In the genomic region with DNA sequence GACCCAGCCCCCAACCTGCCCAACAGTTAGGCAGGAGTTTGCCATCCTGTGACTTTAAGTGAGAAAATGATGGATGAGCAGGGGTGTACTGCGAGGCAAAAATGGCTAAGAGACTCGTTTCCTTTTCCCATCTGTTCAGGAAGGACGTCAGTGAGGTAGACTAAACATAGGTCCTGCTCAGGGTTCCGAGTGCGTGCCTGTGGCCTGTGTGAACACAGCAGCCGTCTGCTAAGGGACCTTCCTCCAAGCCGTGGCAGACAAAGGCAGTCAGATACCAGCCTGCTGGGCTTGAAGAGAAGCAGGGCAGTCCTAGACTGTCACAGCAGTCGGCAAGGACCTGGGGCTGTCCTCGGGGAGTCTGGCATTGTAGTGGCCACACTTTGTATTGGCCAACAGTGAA, we compare ENCODE assay signal across 17 mouse cellular contexts. TPM values are rescaled to one million over a fixed set of nuclear protein-coding genes. Genes with fewer than 3 reads are reported as not detected.
DNase-seq lines count a peak whose midpoint lies in the region; ATAC-seq and TF ChIP-seq lines count a peak whose summit lies in the region.
"Had no signal": no experiment of that assay in that cellular context is flagged by ENCODE, and none has a peak within 500 bp of the region (broad histone marks: within the 10 kb centered on the region; RNA-seq: fewer than 3 reads in every experiment).

No protein-coding gene starts in this region.

- intact Hi-C loops in heart, postnatal 10 days (cut with DNase I), result no loop called here

- peak overlapping the region; percentile 50 for H3K4me2 ChIP-seq in heart, embryonic 13.5 days
- peak overlapping the region; percentile 47 for H3K4me2 ChIP-seq in lung, embryonic 14.5 days
- H3K4me2 ChIP-seq in embryonic facial prominence, embryonic 14.5 days (ENCODE audit: low read depth, low read length), result no peak overlapping the region
- no peak overlapping the region for H3K4me2 ChIP-seq in kidney, embryonic 15.5 days
- H3K4me2 ChIP-seq in forebrain, embryonic 16.5 days (ENCODE audit: low read length), result no peak overlapping the region
- H3K4me2 ChIP-seq: liver, embryonic 11.5 days; midbrain, embryonic 13.5 days had no signal

- no peak for TF ChIP-seq CTCF in lung, embryonic 14.5 days (IDR thresholded peaks at IDR 0.05; ENCODE audit: low read depth)

- no peaks in the 10 kb centered on the region for H3K9me3 ChIP-seq in heart, embryonic 13.5 days
- H3K9me3 ChIP-seq in lung, embryonic 14.5 days (ENCODE audit: low read depth, low read length), result no peaks in the 10 kb centered on the region
- no peaks in the 10 kb centered on the region for H3K9me3 ChIP-seq in embryonic facial prominence, embryonic 14.5 days (ENCODE audit: control insufficient read depth, low read length)
- no peaks in the 10 kb centered on the region for H3K9me3 ChIP-seq in limb, embryonic 10.5 days (replicated peaks)
- no peaks in the 10 kb centered on the region for H3K9me3 ChIP-seq in kidney, embryonic 15.5 days (replicated peaks)
- no peaks in the 10 kb centered on the region for H3K9me3 ChIP-seq in forebrain, embryonic 16.5 days (ENCODE audit: control insufficient read depth, low read length)
- H3K9me3 ChIP-seq: midbrain, embryonic 13.5 days had no signal

- ATAC-seq in heart, embryonic 13.5 days (ENCODE audit: extremely low read depth, insufficient number of reproducible peaks, low FRiP score, low TSS enrichment), result no peak
- ATAC-seq in lung, embryonic 14.5 days (ENCODE audit: insufficient read depth), result peak; percentile 49; the same call in 1 of the 2 replicates
- ATAC-seq in embryonic facial prominence, embryonic 14.5 days (ENCODE audit: low read depth), result no peak
- no peak for ATAC-seq in kidney, embryonic 15.5 days (replicated peaks; ENCODE audit: low FRiP score)
- ATAC-seq in forebrain, embryonic 16.5 days, result no peak
- ATAC-seq: midbrain, embryonic 13.5 days had no signal

- peaks cover 82% of the 10 kb centered on the region for H3K27me3 ChIP-seq in heart, embryonic 13.5 days (replicated peaks)
- peaks cover 71% of the 10 kb centered on the region for H3K27me3 ChIP-seq in lung, embryonic 14.5 days (ENCODE audit: insufficient read depth, low read length)
- H3K27me3 ChIP-seq in embryonic facial prominence, embryonic 14.5 days (replicated peaks; ENCODE audit: control insufficient read depth, insufficient read depth, low read length), result peaks cover 54% of the 10 kb centered on the region
- H3K27me3 ChIP-seq in limb, embryonic 10.5 days (ENCODE audit: low read depth, poor library complexity, severe bottlenecking), result peaks cover 96% of the 10 kb centered on the region
- peaks cover 58% of the 10 kb centered on the region for H3K27me3 ChIP-seq in kidney, embryonic 15.5 days
- peaks cover 45% of the 10 kb centered on the region for H3K27me3 ChIP-seq in forebrain, embryonic 16.5 days (replicated peaks; ENCODE audit: control insufficient read depth, insufficient read depth, low read length)

- H3K4me1 ChIP-seq in heart, embryonic 13.5 days, result peaks cover 31% of the 10 kb centered on the region
- no peaks in the 10 kb centered on the region; the same call in 1 of the 2 replicates for H3K4me1 ChIP-seq in lung, embryonic 14.5 days (ENCODE audit: insufficient read depth)
- H3K4me1 ChIP-seq in embryonic facial prominence, embryonic 14.5 days (ENCODE audit: control insufficient read depth, insufficient read depth, low read length), result 0 out of 2 replicates have a peak, but pooled peaks cover 8% of the 10 kb centered on the region
- H3K4me1 ChIP-seq in limb, embryonic 10.5 days, result peaks cover 52% of the 10 kb centered on the region
- H3K4me1 ChIP-seq in kidney, embryonic 15.5 days, result peaks cover 37% of the 10 kb centered on the region
- peaks cover 14% of the 10 kb centered on the region for H3K4me1 ChIP-seq in forebrain, embryonic 16.5 days (replicated peaks; ENCODE audit: control insufficient read depth, insufficient read depth, low read length)

- no peaks in the 10 kb centered on the region for H3K36me3 ChIP-seq in heart, embryonic 13.5 days
- H3K36me3 ChIP-seq in lung, embryonic 14.5 days (ENCODE audit: insufficient read depth), result no peaks in the 10 kb centered on the region
- no peaks in the 10 kb centered on the region for H3K36me3 ChIP-seq in embryonic facial prominence, embryonic 14.5 days (ENCODE audit: control insufficient read depth, insufficient read depth, low read length)
- H3K36me3 ChIP-seq in limb, embryonic 10.5 days, result no peaks in the 10 kb centered on the region
- H3K36me3 ChIP-seq in kidney, embryonic 15.5 days, result no peaks in the 10 kb centered on the region
- H3K36me3 ChIP-seq in forebrain, embryonic 16.5 days (ENCODE audit: control insufficient read depth, insufficient read depth), result no peaks in the 10 kb centered on the region
- H3K36me3 ChIP-seq: midbrain, embryonic 13.5 days had no signal

- no peak overlapping the region for H3K27ac ChIP-seq in heart, embryonic 13.5 days (replicated peaks)
- H3K27ac ChIP-seq in lung, embryonic 14.5 days (ENCODE audit: low read depth), result no peak overlapping the region
- no peak overlapping the region for H3K27ac ChIP-seq in embryonic facial prominence, embryonic 14.5 days (replicated peaks; ENCODE audit: low read depth, low read length)
- H3K27ac ChIP-seq in limb, embryonic 10.5 days, result 0 out of 2 replicates have a peak overlapping the region, but pooled peaks have one; percentile 34
- H3K27ac ChIP-seq in kidney, embryonic 15.5 days, result no peak overlapping the region
- H3K27ac ChIP-seq in forebrain, embryonic 16.5 days (ENCODE audit: low read length), result no peak overlapping the region
- H3K27ac ChIP-seq: macrophage; midbrain, embryonic 13.5 days had no signal

- no peak overlapping the region for H3K9ac ChIP-seq in heart, embryonic 13.5 days
- H3K9ac ChIP-seq in lung, embryonic 14.5 days, result no peak overlapping the region
- peak overlapping the region; percentile 27; the same call in 1 of the 2 replicates for H3K9ac ChIP-seq in embryonic facial prominence, embryonic 14.5 days (ENCODE audit: low read depth, low read length)
- H3K9ac ChIP-seq in kidney, embryonic 15.5 days, result no peak overlapping the region
- no peak overlapping the region for H3K9ac ChIP-seq in forebrain, embryonic 16.5 days (replicated peaks; ENCODE audit: low read depth, low read length)
- H3K9ac ChIP-seq: midbrain, embryonic 13.5 days had no signal

- peak overlapping the region; percentile 10; the same call in 1 of the 2 replicates for H3K4me3 ChIP-seq in heart, embryonic 13.5 days
- H3K4me3 ChIP-seq in lung, embryonic 14.5 days (ENCODE audit: low read depth, low read length), result no peak overlapping the region
- H3K4me3 ChIP-seq in embryonic facial prominence, embryonic 14.5 days (ENCODE audit: low read depth, low read length), result no peak overlapping the region
- no peak overlapping the region for H3K4me3 ChIP-seq in limb, embryonic 10.5 days
- no peak overlapping the region for H3K4me3 ChIP-seq in kidney, embryonic 15.5 days (replicated peaks)
- H3K4me3 ChIP-seq in forebrain, embryonic 16.5 days (replicated peaks; ENCODE audit: low read length), result no peak overlapping the region
- H3K4me3 ChIP-seq: midbrain, embryonic 13.5 days had no signal

- 3% methylated on average over 9 of the region's 9 CpGs for WGBS in heart, embryonic 13.5 days
- 10% methylated on average over 9 of the region's 9 CpGs for WGBS in lung, embryonic 14.5 days
- WGBS in embryonic facial prominence, embryonic 14.5 days, result 31% methylated on average over 9 of the region's 9 CpGs
- 9% methylated on average over 9 of the region's 9 CpGs for WGBS in limb, embryonic 10.5 days
- 41% methylated on average over 9 of the region's 9 CpGs for WGBS in kidney, embryonic 15.5 days
- WGBS in forebrain, embryonic 16.5 days, result 36% methylated on average over 9 of the region's 9 CpGs

- no peak for DNase-seq in heart, postnatal 10 days
- peak; percentile 65 for DNase-seq in lung, embryonic 14.5 days
- no peak for DNase-seq in lung, postnatal 25 days (ENCODE audit: low spot score)
- DNase-seq in embryonic facial prominence, embryonic 14.5 days (ENCODE audit: low spot score), result peak; percentile 3
- DNase-seq in limb, embryonic 10.5 days (ENCODE audit: low spot score), result no peak
- DNase-seq: adrenal gland, postnatal 14 days; cerebellum, adult 18-20 months; gastrocnemius, postnatal 36 days; kidney, adult 9 months; kidney, postnatal 4 days; thymus, postnatal 4 days had no signal

RNA-seq across cellular contexts. Expression of gene Foxc1, which starts 8.4 kb away (rescaled TPM):
- 1.4 and 1.6 TPM in 2 replicates for polyA plus RNA-seq in heart, embryonic 13.5 days (2015; fragmentation: Nextera tagmentation; extraction: Ambion mirVana)
- 1 to 10 TPM; 7.0 to 7.8 TPM for total RNA-seq in heart, postnatal 10 days (2021)
- 0.63 and 0.74 TPM in 2 replicates for polyA plus RNA-seq in lung, embryonic 14.5 days (2014; fragmentation: Nextera tagmentation; extraction: Ambion mirVana)
- 6.7 and 7.3 TPM in 2 replicates for polyA plus RNA-seq in embryonic facial prominence, embryonic 14.5 days (2014; fragmentation: Nextera tagmentation; extraction: Ambion mirVana)
- 0.74 and 1.8 TPM in 2 replicates for polyA plus RNA-seq in limb, embryonic 10.5 days (2016; fragmentation: Nextera tagmentation; extraction: Ambion mirVana)
- polyA plus RNA-seq in kidney, embryonic 15.5 days (2015; fragmentation: Nextera tagmentation; extraction: Ambion mirVana), result 4.1 and 5.2 TPM in 2 replicates
- 0.57 and 1.1 TPM in 2 replicates for polyA plus RNA-seq in forebrain, embryonic 16.5 days (2015; fragmentation: Nextera tagmentation; extraction: Ambion mirVana)
- polyA plus RNA-seq: macrophage had no signal

Comparison
In these comparisons a context has a peak if more than half of its experiments do, and no peak if none do; other contexts are left out.
1. DNase-seq: peak in lung, embryonic 14.5 days (single experiment) and embryonic facial prominence, embryonic 14.5 days (single experiment); none in heart, postnatal 10 days (0 of 2), lung, postnatal 25 days (single experiment) and limb, embryonic 10.5 days (single experiment).
2. H3K4me2 ChIP-seq: peak in heart, embryonic 13.5 days (single experiment) and lung, embryonic 14.5 days (single experiment); none in embryonic facial prominence, embryonic 14.5 days (single experiment), kidney, embryonic 15.5 days (single experiment) and forebrain, embryonic 16.5 days (single experiment).